Comparison of ENCODE assay signal across 1 mouse cellular context in the genomic region with DNA sequence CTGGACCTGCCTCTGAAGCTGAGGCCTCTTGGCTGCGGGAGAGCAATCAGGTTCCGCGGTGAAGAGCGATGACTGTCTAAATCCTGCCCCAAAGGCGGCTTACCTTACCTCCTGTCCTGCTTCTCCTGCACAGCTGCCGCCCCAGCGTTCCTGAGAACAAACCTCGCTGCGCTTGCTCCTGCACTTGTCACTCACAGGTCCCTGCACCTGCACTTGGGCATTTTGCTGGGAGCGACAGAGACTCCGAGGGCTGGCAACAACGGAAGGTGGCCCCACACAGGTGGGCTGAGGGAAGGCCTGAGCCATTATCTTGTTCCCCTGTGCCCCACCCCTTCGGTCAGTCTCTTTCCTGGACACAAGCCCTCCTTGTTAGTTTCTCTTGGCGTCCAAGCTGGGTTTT.
TF ChIP-seq lines count a peak whose summit lies in the region.

No protein-coding gene starts in this region.

TF ChIP-seq in ES-E14, 5 proteins besides CTCF, POLR2A, EP300 and RAD21:
- TF ChIP-seq HCFC1 (IDR thresholded peaks at IDR 0.05; ENCODE audit: borderline replicate concordance, insufficient read depth, low read length) (no peak), ZNF384 (IDR thresholded peaks at IDR 0.05; ENCODE audit: low read depth, low read length) (no peak), ZC3H11A (IDR thresholded peaks at IDR 0.05; ENCODE audit: borderline replicate concordance, low read depth, low read length) (no peak), MAFK (IDR thresholded peaks at IDR 0.05; ENCODE audit: insufficient read depth, low read depth, low read length) (no peak), CHD2 (IDR thresholded peaks at IDR 0.05; ENCODE audit: low read depth, low read length) (no peak)
